Mouse (Mus musculus) leukemia stem cell, adult 10-12 weeks (primary cell): ENCODE data around the gene Aktip. TPM values are rescaled to one million over a fixed set of nuclear protein-coding genes. Genes with fewer than 3 reads are reported as not detected.

Source experiments
- polyA plus RNA-seq: library from polyadenylated mRNA; stranded (reverse); fragments of >175 nt; gene quantifications from 2 replicates; pipeline ENCODE4 v1.2.3, GENCODE M21; 2012; ENCODE audit warnings: low replicate concordance

Aktip gene
- 1.6 and 2.4 TPM in 2 replicates for polyA plus RNA-seq

DNA sequence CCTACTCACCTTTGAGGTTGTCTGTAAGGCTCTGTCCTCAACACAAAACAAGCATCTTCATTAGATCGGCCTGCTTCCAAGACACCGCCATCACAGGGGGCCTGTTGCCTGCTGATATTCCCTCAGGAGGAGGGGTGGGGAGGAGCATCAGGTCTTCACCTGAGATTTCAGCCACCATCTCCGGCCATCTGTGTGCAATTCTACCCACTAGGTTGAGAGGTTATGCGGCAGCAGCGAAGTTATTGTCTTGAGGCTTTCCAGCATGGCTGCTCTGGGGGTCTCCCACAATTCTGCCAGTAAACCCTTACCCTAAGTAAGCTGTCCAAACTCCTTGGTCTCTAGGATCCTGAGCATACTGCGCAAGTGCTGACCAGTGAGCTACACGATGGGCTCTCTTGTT lies at the start of gene Aktip:
TSS of gene Aktip (minus strand) at position 101 of the 400 bp plus-strand sequence.

DNA sequence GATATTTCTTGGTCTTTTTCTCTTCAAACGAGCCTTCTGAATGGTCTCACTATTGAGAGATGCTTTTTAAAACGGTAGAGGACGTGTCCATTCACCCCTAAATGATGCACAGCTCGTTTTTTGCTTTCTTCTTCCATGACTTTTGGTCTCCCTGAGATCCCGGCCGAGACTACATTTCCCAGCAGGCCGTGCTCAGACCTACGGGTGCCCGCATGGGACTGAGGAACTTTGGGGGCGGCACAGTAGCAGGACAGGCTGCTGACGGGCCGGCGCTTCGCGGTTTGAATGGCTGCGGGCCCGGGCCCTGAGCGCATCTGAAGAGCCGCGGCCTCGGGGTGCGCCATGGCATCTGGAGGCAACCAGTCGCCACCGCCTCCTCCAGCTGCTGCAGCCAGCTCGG lies 129.9 kb downstream of the Aktip start, which contains the start of gene Rbl2:
TSS of gene Rbl2 (plus strand) at position 224 of the 400 bp plus-strand sequence.

Other genes with a start within 250 kb of the Aktip start
- 6.2 and 11.7 TPM in 2 replicates for gene Rbl2, start 129.9 kb downstream of the Aktip start, polyA plus RNA-seq
- gene Rpgrip1l, start 113.3 kb upstream of the Aktip start, polyA plus RNA-seq: 0.46 TPM in 1 of 2 replicates, not detected in the other
- gene Fto, start 113.5 kb upstream of the Aktip start, polyA plus RNA-seq: 1.7 and 9.9 TPM in 2 replicates